ENCODE assay signal across 8 mouse cellular contexts in genomic region chr19:7307995-7308770, GRCm38 (mm10). TPM values are rescaled to one million over a fixed set of nuclear protein-coding genes. Genes with fewer than 3 reads are reported as not detected.
DNase-seq lines count a peak whose midpoint lies in the region; ATAC-seq and TF ChIP-seq lines count a peak whose summit lies in the region.

No protein-coding gene starts in this region.

- H3K4me2 ChIP-seq in heart, embryonic 13.5 days: peak overlapping the region; percentile 30
- H3K4me2 ChIP-seq in kidney, postnatal 0 days (ENCODE audit: low read length): peak overlapping the region; percentile 4; the same call in 1 of the 2 replicates

- H3K9me3 ChIP-seq in heart, embryonic 13.5 days: no peaks in the 10 kb centered on the region
- H3K9me3 ChIP-seq in kidney, postnatal 0 days (replicated peaks; ENCODE audit: low read length): no peaks in the 10 kb centered on the region

- ATAC-seq in heart, embryonic 13.5 days (ENCODE audit: extremely low read depth, insufficient number of reproducible peaks, low FRiP score, low TSS enrichment): no peak
- ATAC-seq in kidney, postnatal 0 days (replicated peaks; ENCODE audit: low FRiP score, low read depth): peak; percentile 67

- H3K27ac ChIP-seq in heart, embryonic 13.5 days (replicated peaks): peak overlapping the region; percentile 52
- H3K27ac ChIP-seq in kidney, postnatal 0 days: peak overlapping the region; percentile 79

- TF ChIP-seq CTCF in kidney, postnatal 0 days (IDR thresholded peaks at IDR 0.05; ENCODE audit: low read depth): no peak

- no peak overlapping the region for H3K4me3 ChIP-seq in heart, embryonic 13.5 days
- H3K4me3 ChIP-seq in kidney, postnatal 0 days (replicated peaks; ENCODE audit: low read depth, low read length): no peak overlapping the region

- DNase-seq in adrenal gland, adult 2 months: peak; percentile 39
- DNase-seq in adrenal gland, adult 8-10 months: no peak
- DNase-seq in brain, adult 2 months (ENCODE audit: low read depth, low spot score): peak; percentile 74
- peak; percentile 66 for DNase-seq in kidney, postnatal 0 days (ENCODE audit: low spot score)
- peak; percentile 71 for DNase-seq in lung, postnatal 10 days
- peak; percentile 28 for DNase-seq in right cerebral cortex, postnatal 4 days
- no peak for DNase-seq in frontal cortex, postnatal 14 days (ENCODE audit: low spot score in 2 of 2)

- H3K27me3 ChIP-seq in heart, embryonic 13.5 days (replicated peaks): no peaks in the 10 kb centered on the region
- H3K27me3 ChIP-seq in kidney, postnatal 0 days (ENCODE audit: insufficient read depth, low read length): no peaks in the 10 kb centered on the region

- peaks cover 84% of the 10 kb centered on the region for H3K4me1 ChIP-seq in heart, embryonic 13.5 days
- peaks cover 73% of the 10 kb centered on the region for H3K4me1 ChIP-seq in kidney, postnatal 0 days (replicated peaks; ENCODE audit: insufficient read depth, low read length)

- H3K9ac ChIP-seq in heart, embryonic 13.5 days: peak overlapping the region; percentile 5
- no peak overlapping the region for H3K9ac ChIP-seq in kidney, postnatal 0 days (ENCODE audit: low read depth, low read length)

- 30% methylated on average over 8 of the region's 8 CpGs for WGBS in heart, embryonic 13.5 days
- 18% methylated on average over 8 of the region's 8 CpGs for WGBS in kidney, postnatal 0 days

- no peaks in the 10 kb centered on the region for H3K36me3 ChIP-seq in heart, embryonic 13.5 days
- no peaks in the 10 kb centered on the region for H3K36me3 ChIP-seq in kidney, postnatal 0 days (ENCODE audit: insufficient read depth, low read length)

RNA-seq across cellular contexts. Expression of gene Mark2, which starts 33.5 kb away (rescaled TPM):
- 10 to 100 TPM; 70.2 to 71.5 TPM for total RNA-seq in adrenal gland, adult 2 months (2021)
- polyA plus RNA-seq in adrenal gland, adult 2 months (2012; rRNA removed): 104 and 124 TPM in 2 replicates
- total RNA-seq in adrenal gland, adult 8-10 months (2022): 10 to 100 TPM; 66.7 to 95.6 (median 79.8) TPM
- polyA plus RNA-seq in heart, embryonic 13.5 days (2015; fragmentation: Nextera tagmentation; extraction: Ambion mirVana): 27.3 and 28.8 TPM in 2 replicates
- 32.9 and 35.5 TPM in 2 replicates for polyA plus RNA-seq in kidney, postnatal 0 days (2015; fragmentation: Nextera tagmentation; extraction: Ambion mirVana)

RNA-seq across cellular contexts. Expression of gene Rcor2, which starts 41.1 kb away (rescaled TPM):
- 1 to 10 TPM; 1.9 to 6.3 TPM for total RNA-seq in adrenal gland, adult 2 months (2021)
- polyA plus RNA-seq in adrenal gland, adult 2 months (2012; rRNA removed): 4.7 and 7.4 TPM in 2 replicates
- total RNA-seq in adrenal gland, adult 8-10 months (2022): 1 to 10 TPM; 3.8 to 7.5 (median 5.3) TPM
- polyA plus RNA-seq in heart, embryonic 13.5 days (2015; fragmentation: Nextera tagmentation; extraction: Ambion mirVana): 12.7 and 16.5 TPM in 2 replicates
- polyA plus RNA-seq in kidney, postnatal 0 days (2015; fragmentation: Nextera tagmentation; extraction: Ambion mirVana): 4.9 and 6.3 TPM in 2 replicates

Comparison
In these comparisons a context has a peak if more than half of its experiments do, and no peak if none do; other contexts are left out.
1. DNase-seq: peak in adrenal gland, adult 2 months (single experiment), brain, adult 2 months (single experiment), kidney, postnatal 0 days (single experiment), lung, postnatal 10 days (single experiment) and right cerebral cortex, postnatal 4 days (single experiment); none in adrenal gland, adult 8-10 months (single experiment) and frontal cortex, postnatal 14 days (0 of 2).